Mouse (Mus musculus) MEL (cell line): ENCODE data around the gene Themis2. TPM values are rescaled to one million over a fixed set of nuclear protein-coding genes. Genes with fewer than 3 reads are reported as not detected.

Source experiments
- DNase-seq: peaks from one replicate; pipeline ENCODE4 v3.0.0; 2011; ENCODE audit warnings: low read depth, low spot score
- H3K27ac ChIP-seq: 2 replicates; pipeline ENCODE4 v1.5.1; 2012; ENCODE audit warnings: low read depth, mild to moderate bottlenecking, control low read depth, low read length, moderate library complexity; ENCODE audit not compliant: control insufficient read depth
- H3K27me3 ChIP-seq, 2 experiments: fragments of 150-350 bp in 1 of 2; sonication (generic) in 1 of 2; 2 replicates each; pipeline ENCODE4 v1.6.1; 2012; ENCODE audit warnings: low read length in 2 of 2, mild to moderate bottlenecking in 2 of 2, improper control_type of control experiment in 1 of 2, moderate library complexity in 1 of 2; ENCODE audit not compliant: insufficient read depth in 2 of 2, control insufficient read depth in 1 of 2
- H3K36me3 ChIP-seq, 2 experiments: 2 replicates each; pipeline ENCODE4 v1.6.1; 2012 to 2014; ENCODE audit warnings: low read length in 2 of 2, improper control_type of control experiment in 1 of 2, inconsistent platforms in 1 of 2, mild to moderate bottlenecking in 1 of 2; ENCODE audit not compliant: insufficient read depth in 2 of 2, control insufficient read depth in 1 of 2
- H3K4me1 ChIP-seq, 2 experiments: fragments of 150-350 bp in 1 of 2; sonication (generic) in 1 of 2; 2 replicates each; pipeline ENCODE4 v1.6.1; 2012; ENCODE audit warnings: low read length in 2 of 2, improper control_type of control experiment in 1 of 2, mild to moderate bottlenecking in 1 of 2; ENCODE audit not compliant: insufficient read depth in 2 of 2, control insufficient read depth in 1 of 2
- H3K4me3 ChIP-seq, 2 experiments: fragments of 150-350 bp in 1 of 2; sonication (generic) in 1 of 2; 2 replicates each; pipeline ENCODE4 v1.5.1; 2012; ENCODE audit warnings: low read depth in 2 of 2, low read length in 2 of 2, mild to moderate bottlenecking in 2 of 2, moderate library complexity in 2 of 2, control low read depth in 1 of 2, improper control_type of control experiment in 1 of 2; ENCODE audit not compliant: control insufficient read depth in 1 of 2, insufficient read depth in 1 of 2
- H3K79me2 ChIP-seq: 2 replicates; pipeline ENCODE4 v1.6.1; 2012; ENCODE audit warnings: mild to moderate bottlenecking, low read length, moderate library complexity; ENCODE audit not compliant: control insufficient read depth, poor library complexity, insufficient read depth
- H3K9ac ChIP-seq: 2 replicates; pipeline ENCODE4 v1.6.1; 2012; ENCODE audit warnings: low read depth, mild to moderate bottlenecking, control low read depth, low read length, moderate library complexity; ENCODE audit not compliant: control insufficient read depth, poor library complexity, severe bottlenecking
- H3K9me3 ChIP-seq: fragments of 150-350 bp; sonication (generic); replicated peaks from 2 replicates; pipeline ENCODE4 v1.6.1; 2012; ENCODE audit warnings: mild to moderate bottlenecking, low read length, improper control_type of control experiment, moderate library complexity; ENCODE audit not compliant: insufficient read depth
- CTCF ChIP-seq, 3 experiments: IDR thresholded peaks in 2 of 3; conservative IDR thresholded peaks in 1 of 3; 2 replicates each; pipeline ENCODE4 v1.5.1; 2011 to 2012; ENCODE audit warnings: low read length in 3 of 3, low read depth in 2 of 3, mild to moderate bottlenecking in 2 of 3, improper control_type of control experiment in 1 of 3, inconsistent platforms in 1 of 3, mixed read lengths in 1 of 3, moderate library complexity in 1 of 3; ENCODE audit not compliant: control insufficient read depth in 1 of 3, insufficient read depth in 1 of 3, poor library complexity in 1 of 3, severe bottlenecking in 1 of 3
- ETS1 ChIP-seq: IDR thresholded peaks from 2 replicates; pipeline ENCODE4 v1.6.1; 2012; ENCODE audit warnings: low read depth, mild to moderate bottlenecking, inconsistent platforms, low read length, improper control_type of control experiment, moderate library complexity
- MAFK ChIP-seq: IDR thresholded peaks from 2 replicates; pipeline ENCODE4 v1.6.1; 2011; ENCODE audit warnings: low read depth, mild to moderate bottlenecking, low read length, improper control_type of control experiment, borderline replicate concordance
- MAX ChIP-seq: IDR thresholded peaks from 2 replicates; pipeline ENCODE4 v1.6.1; 2011; ENCODE audit warnings: low read length, improper control_type of control experiment
- POLR2A ChIP-seq, 2 experiments: IDR thresholded peaks; 2 replicates each; pipeline ENCODE4 v1.6.1; 2011 to 2012; ENCODE audit warnings: low read length in 2 of 2, mild to moderate bottlenecking in 2 of 2, control low read depth in 1 of 2, improper control_type of control experiment in 1 of 2, low read depth in 1 of 2, moderate library complexity in 1 of 2; ENCODE audit not compliant: control insufficient read depth in 1 of 2, insufficient read depth in 1 of 2, poor library complexity in 1 of 2
- POLR2AphosphoS2 ChIP-seq: IDR thresholded peaks from 2 replicates; pipeline ENCODE4 v1.6.1; 2011; ENCODE audit warnings: low read length, improper control_type of control experiment
- RAD21 ChIP-seq: IDR thresholded peaks from 2 replicates; pipeline ENCODE4 v1.6.1; 2011; ENCODE audit warnings: mild to moderate bottlenecking, low read depth, low read length, improper control_type of control experiment
- RCOR1 ChIP-seq: IDR thresholded peaks from 2 replicates; pipeline ENCODE4 v1.6.1; 2012; ENCODE audit warnings: low read depth, mild to moderate bottlenecking, inconsistent platforms, low read length, improper control_type of control experiment
- SMC3 ChIP-seq: IDR thresholded peaks from 2 replicates; pipeline ENCODE4 v1.6.1; 2011; ENCODE audit warnings: low read depth, low read length, improper control_type of control experiment
- ZC3H11A ChIP-seq: IDR thresholded peaks from 2 replicates; pipeline ENCODE4 v1.6.1; 2012; ENCODE audit warnings: low read depth, mild to moderate bottlenecking, inconsistent platforms, low read length, improper control_type of control experiment
- polyA plus RNA-seq, 2 experiments: library from polyadenylated mRNA; stranded (reverse) in 1 of 2; unstranded in 1 of 2; fragments of >175 nt in 1 of 2; fragments of >200 nt in 1 of 2; gene quantifications; 2 replicates each; pipeline versions ENCODE4 v1.2.1 to v1.2.4; 2012; ENCODE audit warnings: low replicate concordance in 2 of 2, low read depth in 1 of 2; ENCODE audit not compliant: insufficient read length in 2 of 2, insufficient read depth in 1 of 2, missing spikeins in 1 of 2
- total RNA-seq: library from RNA; depleted of rRNA; stranded (reverse); fragments of 300-350 nt; gene quantifications from 2 replicates; pipeline ENCODE4 v1.2.3, GENCODE M21; 2012

Gene Themis2
- total and polyA plus RNA-seq, 3 experiments: 1.0 to 2.6 TPM; not detected in 1

DNA sequence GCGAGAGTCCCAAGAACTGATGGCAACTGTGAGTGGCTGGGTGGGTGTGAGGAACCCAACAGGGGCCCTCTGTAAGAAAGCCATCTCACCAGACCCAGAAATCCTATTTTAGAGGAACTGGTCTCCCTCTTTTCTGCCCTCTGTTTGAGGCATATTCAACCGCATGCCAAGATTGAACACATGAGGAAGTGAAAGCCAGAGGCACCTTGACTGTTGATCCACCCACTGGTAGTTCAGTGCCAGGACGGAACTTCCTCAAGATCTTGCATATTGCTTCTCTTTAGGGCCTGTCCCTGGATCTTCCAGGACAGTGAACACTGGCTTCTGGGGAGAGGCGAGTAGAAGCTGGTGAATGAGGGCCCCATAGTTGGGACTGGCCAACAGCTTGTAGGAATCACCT, 15.9 kb downstream of the Themis2 start (continued):
- TF ChIP-seq MAX: peak; percentile 61

DNA sequence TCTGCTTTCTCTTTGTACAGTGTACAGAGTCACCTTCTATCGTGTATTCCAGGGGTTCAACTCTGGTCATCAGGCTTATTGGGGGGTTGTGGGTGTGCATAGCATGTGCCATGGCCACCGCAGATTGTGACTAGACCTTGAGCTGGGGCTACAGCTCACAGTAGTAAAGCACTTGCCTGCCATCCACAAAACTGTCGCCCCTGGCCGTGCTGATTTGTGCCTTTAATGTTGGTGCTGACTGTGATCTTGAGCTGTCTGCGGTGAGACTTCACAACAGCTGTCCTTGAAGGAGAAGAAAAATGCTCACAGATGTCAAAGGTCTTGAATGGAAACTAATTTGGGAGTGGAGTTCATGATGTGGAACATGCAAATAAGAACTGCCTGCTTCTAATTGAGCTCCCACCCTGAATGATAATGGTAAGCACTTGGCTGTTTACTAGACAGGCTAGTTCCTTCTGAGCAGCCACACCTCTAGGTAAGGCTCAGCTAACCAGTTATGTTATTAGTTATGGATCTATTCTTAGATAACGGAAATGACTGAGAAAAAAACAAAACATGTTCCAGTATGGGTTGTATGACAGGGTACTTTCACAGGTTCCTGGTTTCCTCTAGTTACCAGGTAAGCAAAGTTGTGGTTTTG, 17.5 kb downstream of the Themis2 start:
- Histone ChIP-seq H3K4me3 (no peak overlapping the region), H3K79me2 (no peaks in the 10 kb centered on the region), H3K9ac (no peak overlapping the region), H3K36me3 (peaks cover 8 to 22% of the 10 kb centered on the region in 2 experiments), H3K27me3 (no peaks in the 10 kb centered on the region), H3K9me3 (no peaks in the 10 kb centered on the region), H3K4me1 (peaks cover 4 to 7% of the 10 kb centered on the region in 2 experiments; a peak in 3 of 4 replicates), H3K27ac (no peak overlapping the region)
- no peak for DNase-seq
- TF ChIP-seq POLR2AphosphoS2 (0 out of 2 replicates have a peak, but pooled peaks have one; percentile 36), POLR2A (IDR thresholded peaks at IDR 0.05; ENCODE audit: control insufficient read depth in 1 of 2, insufficient read depth in 1 of 2, low read depth in 1 of 2, low read length in 2 of 2, poor library complexity in 1 of 2) (no peak)

DNA sequence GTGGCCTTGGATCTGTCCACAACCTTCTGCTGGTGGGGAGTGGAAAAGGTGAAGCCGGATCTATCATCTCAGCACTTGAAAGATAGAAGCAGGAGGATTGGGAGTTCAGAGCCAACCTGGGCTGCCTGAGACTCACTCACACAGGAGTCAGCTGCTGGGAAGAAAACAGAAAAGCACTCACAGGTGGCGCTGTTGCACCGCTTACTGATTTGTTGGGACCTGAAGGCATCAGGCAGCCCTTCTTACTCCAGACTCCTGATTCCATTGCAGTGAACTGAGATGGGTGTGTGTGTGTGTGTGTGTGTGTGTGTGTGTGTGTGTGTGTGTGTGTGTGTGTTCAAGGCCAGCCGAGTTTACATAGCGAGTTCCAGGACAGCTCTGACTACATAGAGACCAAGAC, 19.4 kb downstream of the Themis2 start:
- H3K36me3 ChIP-seq: peaks cover 6 to 30% of the 10 kb centered on the region in 2 experiments
- TF ChIP-seq RAD21 (peak; percentile 77), ZC3H11A (peak; percentile 86), MAFK (no peak), MAX (no peak), SMC3 (peak; percentile 82), CTCF (IDR thresholded peaks at IDR 0.05 in 2 of 3, conservative IDR thresholded peaks at IDR 0.05 in 1 of 3; ENCODE audit: control insufficient read depth in 1 of 3, insufficient read depth in 1 of 3, low read depth in 2 of 3, low read length in 3 of 3, poor library complexity in 1 of 3, severe bottlenecking in 1 of 3) (peak; percentile 56 to 82 (median 70))
- no peaks in the 10 kb centered on the region for H3K9me3 ChIP-seq
- H3K9ac ChIP-seq: no peak overlapping the region
- no peaks in the 10 kb centered on the region for H3K79me2 ChIP-seq
- DNase-seq: peak; percentile 72
- H3K4me1 ChIP-seq: peaks cover 2 to 3% of the 10 kb centered on the region in 2 experiments; a peak in 2 of 4 replicates
- H3K4me3 ChIP-seq: no peak overlapping the region
- no peaks in the 10 kb centered on the region for H3K27me3 ChIP-seq
- no peak overlapping the region for H3K27ac ChIP-seq

DNA sequence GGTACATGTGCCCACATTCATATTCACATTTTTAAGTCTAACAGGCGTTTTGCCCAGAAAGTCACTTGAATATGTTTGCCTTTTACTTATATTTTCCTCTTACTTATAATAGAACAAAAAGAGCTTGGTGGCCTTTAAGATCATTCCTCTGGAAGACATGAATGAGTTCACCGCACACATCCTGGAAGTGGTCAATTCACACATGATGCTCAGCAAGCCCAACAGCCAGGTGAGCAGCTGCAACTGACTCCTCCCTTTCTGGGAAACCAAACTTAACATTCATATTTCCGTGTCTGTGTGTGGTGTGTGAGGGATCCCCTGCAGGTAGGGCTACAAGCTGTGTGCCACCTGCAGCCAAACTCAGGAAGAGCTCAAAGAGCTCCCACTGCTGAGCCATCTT, 21.3 kb downstream of the Themis2 start:
- no peak overlapping the region for H3K4me3 ChIP-seq
- TF ChIP-seq ETS1: no peak
- TF ChIP-seq SMC3: no peak
- no peak for TF ChIP-seq RCOR1

More for the DNA sequence above, 21.3 kb downstream of the Themis2 start:
- Histone ChIP-seq H3K9me3 (no peaks in the 10 kb centered on the region), H3K79me2 (peaks cover 2% of the 10 kb centered on the region), H3K9ac (no peak overlapping the region), H3K27ac (no peak overlapping the region), H3K4me1 (peaks cover 0 to 3% of the 10 kb centered on the region in 2 experiments; a peak in 1 of 4 replicates), H3K36me3 (peaks cover 6 to 38% of the 10 kb centered on the region in 2 experiments; a peak in 3 of 4 replicates), H3K27me3 (no peaks in the 10 kb centered on the region)
- no peak for DNase-seq
